Mouse (Mus musculus) small intestine, adult 2 months (tissue): ENCODE measurements around the gene Rapgef1.

Experiments used
- CTCF ChIP-seq: fragments of 200-500 bp; IDR thresholded peaks from 2 replicates; pipeline ENCODE4 v1.5.1; 2012; ENCODE audit warnings: low read depth, mild to moderate bottlenecking, control low read depth, inconsistent platforms, low read length, moderate library complexity, mixed read lengths; ENCODE audit not compliant: insufficient replicate concordance, insufficient read length; ENCODE audit errors: extremely low read depth
- POLR2A ChIP-seq: fragments of 200-500 bp; IDR thresholded peaks from 2 replicates; pipeline ENCODE4 v1.6.1; 2012; ENCODE audit warnings: low read depth, mild to moderate bottlenecking, control low read depth, inconsistent platforms, low read length, moderate library complexity

- TF ChIP-seq CTCF (no peak), POLR2A (no peak)
Observed at GRCm38 (mm10) chr2:29752397-29752796, 132.9 kb downstream of the Rapgef1 start.
